Mouse (Mus musculus): ENCODE data around the gene Gltpd2. TPM values are rescaled to one million over a fixed set of nuclear protein-coding genes. Genes with fewer than 3 reads are reported as not detected.
"Not testable (repeated sequence)": the region's sequence is repeated elsewhere in the genome, so short reads cannot be mapped to it uniquely, and the experiment has no call there.

The Gltpd2 gene
- 28.0 and 30.8 TPM in 2 replicates for polyA plus RNA-seq (2015; fragmentation: Nextera tagmentation; extraction: Ambion mirVana)

- H3K4me2 ChIP-seq (ENCODE audit: low read depth, low read length) = peak within 1 kb of the TSS; percentile 59
- H3K9me3 ChIP-seq (ENCODE audit: low read length) = no peaks in the 10 kb centered on the region
- peak within 1 kb of the TSS; percentile 62 for H3K27ac ChIP-seq (ENCODE audit: low read depth)
- H3K4me3 ChIP-seq (ENCODE audit: low read depth, low read length) = peak within 1 kb of the TSS; percentile 25
- no peak for TF ChIP-seq EP300 (IDR thresholded peaks at IDR 0.05; ENCODE audit: low read depth)
- no peak for TF ChIP-seq CTCF (IDR thresholded peaks at IDR 0.05; ENCODE audit: low read depth)
- peak; percentile 64; the same call in 1 of the 2 replicates for ATAC-seq
- DNase-seq = peak; percentile 24
- WGBS (ENCODE audit: insufficient replicate concordance) = 65% methylated on average over 10 of the region's 10 CpGs
- H3K9ac ChIP-seq (replicated peaks) = peak within 1 kb of the TSS; percentile 49
- H3K27me3 ChIP-seq (ENCODE audit: insufficient read depth, low read length) = no peaks in the 10 kb centered on the region
- H3K36me3 ChIP-seq (replicated peaks; ENCODE audit: insufficient read depth, low read length) = no peaks in the 10 kb centered on the region
- peaks cover 8% of the 10 kb centered on the region for H3K4me1 ChIP-seq (ENCODE audit: insufficient read depth)
Measured at GRCm38 (mm10) chr11:70518923-70519322, at the start of gene Gltpd2. Gene Gltpd2, plus strand, starts transcription at chr11:70519196.

- H3K36me3 ChIP-seq (replicated peaks; ENCODE audit: insufficient read depth, low read length) = no peaks in the 10 kb centered on the region
- 77% methylated on average over 3 of the region's 3 CpGs for WGBS (ENCODE audit: insufficient replicate concordance)
- no peaks in the 10 kb centered on the region for H3K9me3 ChIP-seq (ENCODE audit: low read length)
- H3K27ac ChIP-seq (ENCODE audit: low read depth) = no peak overlapping the region
- DNase-seq (no peak), ATAC-seq (no peak)
- H3K4me2 ChIP-seq (ENCODE audit: low read depth, low read length) = no peak overlapping the region
- peaks cover 17% of the 10 kb centered on the region for H3K27me3 ChIP-seq (ENCODE audit: insufficient read depth, low read length)
- H3K4me3 ChIP-seq (ENCODE audit: low read depth, low read length) = no peak overlapping the region
- no peak overlapping the region for H3K9ac ChIP-seq (replicated peaks)
- no peaks in the 10 kb centered on the region for H3K4me1 ChIP-seq (ENCODE audit: insufficient read depth)
- no peak for TF ChIP-seq CTCF (IDR thresholded peaks at IDR 0.05; ENCODE audit: low read depth)
Measured at GRCm38 (mm10) chr11:70469764-70470163, 49.2 kb upstream of the Gltpd2 start.

- no peak for ATAC-seq
- H3K9me3 ChIP-seq (ENCODE audit: low read length) = no peaks in the 10 kb centered on the region
- no peak overlapping the region for H3K27ac ChIP-seq (ENCODE audit: low read depth)
- no peak overlapping the region for H3K9ac ChIP-seq (replicated peaks)
- no peak overlapping the region for H3K4me2 ChIP-seq (ENCODE audit: low read depth, low read length)
- H3K27me3 ChIP-seq (ENCODE audit: insufficient read depth, low read length) = no peaks in the 10 kb centered on the region
- H3K4me1 ChIP-seq (ENCODE audit: insufficient read depth) = no peaks in the 10 kb centered on the region
- DNase-seq = no peak
- TF ChIP-seq EP300 (IDR thresholded peaks at IDR 0.05; ENCODE audit: low read depth) (no peak), CTCF (IDR thresholded peaks at IDR 0.05; ENCODE audit: low read depth) (no peak)
- no peak overlapping the region for H3K4me3 ChIP-seq (ENCODE audit: low read depth, low read length)
- no peaks in the 10 kb centered on the region for H3K36me3 ChIP-seq (replicated peaks; ENCODE audit: insufficient read depth, low read length)
Measured at GRCm38 (mm10) chr11:70472716-70473115, 46.3 kb upstream of the Gltpd2 start.

GRCm38 (mm10) chr11:70473291-70473690 lies 45.7 kb upstream of the Gltpd2 start:
- H3K27ac ChIP-seq (ENCODE audit: low read depth); H3K36me3 ChIP-seq (replicated peaks; ENCODE audit: insufficient read depth, low read length); H3K9ac ChIP-seq (replicated peaks); H3K9me3 ChIP-seq (ENCODE audit: low read length); DNase-seq; ATAC-seq; H3K4me2 ChIP-seq (ENCODE audit: low read depth, low read length); H3K27me3 ChIP-seq (ENCODE audit: insufficient read depth, low read length); H3K4me3 ChIP-seq (ENCODE audit: low read depth, low read length); H3K4me1 ChIP-seq (ENCODE audit: insufficient read depth): not testable (repeated sequence)
- 78% methylated on average over 5 of the region's 5 CpGs for WGBS (ENCODE audit: insufficient replicate concordance)

GRCm38 (mm10) chr11:70474872-70475534 lies 44.0 kb upstream of the Gltpd2 start:
- no peak for ATAC-seq
- 65% methylated on average over 12 of the region's 12 CpGs for WGBS (ENCODE audit: insufficient replicate concordance)
- no peaks in the 10 kb centered on the region for H3K4me1 ChIP-seq (ENCODE audit: insufficient read depth)

GRCm38 (mm10) chr11:70485498-70485897 lies 33.5 kb upstream of the Gltpd2 start:
- Histone ChIP-seq H3K36me3 (replicated peaks; ENCODE audit: insufficient read depth, low read length) (no peaks in the 10 kb centered on the region), H3K4me1 (ENCODE audit: insufficient read depth) (no peaks in the 10 kb centered on the region), H3K4me2 (ENCODE audit: low read depth, low read length) (no peak overlapping the region), H3K9ac (replicated peaks) (no peak overlapping the region), H3K27me3 (ENCODE audit: insufficient read depth, low read length) (no peaks in the 10 kb centered on the region), H3K9me3 (ENCODE audit: low read length) (no peaks in the 10 kb centered on the region), H3K27ac (ENCODE audit: low read depth) (no peak overlapping the region), H3K4me3 (ENCODE audit: low read depth, low read length) (no peak overlapping the region)
- WGBS (ENCODE audit: insufficient replicate concordance) = 48% methylated on average over 2 of the region's 2 CpGs
- no peak for DNase-seq
- no peak for TF ChIP-seq CTCF (IDR thresholded peaks at IDR 0.05; ENCODE audit: low read depth)
- no peak for TF ChIP-seq EP300 (IDR thresholded peaks at IDR 0.05; ENCODE audit: low read depth)
- no peak for ATAC-seq

More at GRCm38 (mm10) chr11:70474872-70475534, 44.0 kb upstream of the Gltpd2 start:
- H3K27ac ChIP-seq (ENCODE audit: low read depth) = no peak overlapping the region
- no peak overlapping the region for H3K4me3 ChIP-seq (ENCODE audit: low read depth, low read length)
- no peaks in the 10 kb centered on the region for H3K36me3 ChIP-seq (replicated peaks; ENCODE audit: insufficient read depth, low read length)
- H3K4me2 ChIP-seq (ENCODE audit: low read depth, low read length) = no peak overlapping the region
- H3K9ac ChIP-seq (replicated peaks) = no peak overlapping the region
- no peaks in the 10 kb centered on the region for H3K9me3 ChIP-seq (ENCODE audit: low read length)
- no peak for DNase-seq
- TF ChIP-seq EP300 (IDR thresholded peaks at IDR 0.05; ENCODE audit: low read depth) = no peak
- no peak for TF ChIP-seq CTCF (IDR thresholded peaks at IDR 0.05; ENCODE audit: low read depth)
- no peaks in the 10 kb centered on the region for H3K27me3 ChIP-seq (ENCODE audit: insufficient read depth, low read length)

All from liver, postnatal 0 days (tissue).